Mouse (Mus musculus) cerebellum, adult 11 months (tissue): ENCODE measurements at regions not wholly inside any gene's neighbourhood (a gene's known extent, or its start where the extent isn't known, plus 50 kb on each side); places are given as distances from the start of the nearest gene placed in this dataset.

ENCODE experiments used
- DNase-seq: peaks from one replicate; pipeline ENCODE4 v3.0.0; 2022

- no peak for DNase-seq
Observed at GRCm38 (mm10) chrX:99592980-99593379, 121.9 kb upstream of the Pja1 start.

- no peak for DNase-seq
Observed at GRCm38 (mm10) chrX:99587284-99587683, 116.2 kb upstream of the Pja1 start.

GRCm38 (mm10) chrX:99586282-99586681 is 115.2 kb upstream of the Pja1 start:
- no peak for DNase-seq

GRCm38 (mm10) chrX:99585703-99586102 is 114.6 kb upstream of the Pja1 start:
- no peak for DNase-seq

GRCm38 (mm10) chrX:99582611-99583010 is 111.5 kb upstream of the Pja1 start:
- no peak for DNase-seq

GRCm38 (mm10) chrX:99581632-99582466 is 110.8 kb upstream of the Pja1 start:
- DNase-seq: no peak

GRCm38 (mm10) chrX:99579206-99579605 is 108.1 kb upstream of the Pja1 start:
- no peak for DNase-seq

- DNase-seq: no peak
Observed at GRCm38 (mm10) chrX:99578796-99579195, 107.7 kb upstream of the Pja1 start.

GRCm38 (mm10) chrX:99575105-99575504 is 104.0 kb upstream of the Pja1 start:
- no peak for DNase-seq

GRCm38 (mm10) chrX:99574441-99575103 is 103.5 kb upstream of the Pja1 start:
- DNase-seq: no peak

GRCm38 (mm10) chrX:99570161-99570560 is 99.1 kb upstream of the Pja1 start:
- no peak for DNase-seq

GRCm38 (mm10) chrX:99568244-99568643 is 97.2 kb upstream of the Pja1 start:
- no peak for DNase-seq

- DNase-seq: no peak
Observed at GRCm38 (mm10) chrX:99567367-99568164, 96.5 kb upstream of the Pja1 start.

GRCm38 (mm10) chrX:99561995-99562394 is 90.9 kb upstream of the Pja1 start:
- DNase-seq: no peak

GRCm38 (mm10) chrX:99560699-99561098 is 89.6 kb upstream of the Pja1 start:
- no peak for DNase-seq

GRCm38 (mm10) chrX:99556876-99557354 is 85.8 kb upstream of the Pja1 start:
- no peak for DNase-seq

GRCm38 (mm10) chrX:99555976-99556781 is 85.1 kb upstream of the Pja1 start:
- DNase-seq: no peak

GRCm38 (mm10) chrX:99552778-99553177 is 81.7 kb upstream of the Pja1 start:
- DNase-seq: no peak

- DNase-seq: no peak
Observed at GRCm38 (mm10) chrX:99550057-99550760, 79.1 kb upstream of the Pja1 start.

GRCm38 (mm10) chrX:99548284-99549019 is 77.4 kb upstream of the Pja1 start:
- no peak for DNase-seq

GRCm38 (mm10) chrX:99544410-99544809 is 73.3 kb upstream of the Pja1 start:
- no peak for DNase-seq
